Mouse (Mus musculus) urinary bladder, postnatal 4 days (tissue): ENCODE measurements around the gene Col24a1.

ENCODE experiments used
- DNase-seq, 2 experiments: peaks; one replicate each; pipeline ENCODE4 v3.0.0; 2021 to 2022; ENCODE audit warnings: low spot score in 2 of 2

Gene Col24a1

DNA sequence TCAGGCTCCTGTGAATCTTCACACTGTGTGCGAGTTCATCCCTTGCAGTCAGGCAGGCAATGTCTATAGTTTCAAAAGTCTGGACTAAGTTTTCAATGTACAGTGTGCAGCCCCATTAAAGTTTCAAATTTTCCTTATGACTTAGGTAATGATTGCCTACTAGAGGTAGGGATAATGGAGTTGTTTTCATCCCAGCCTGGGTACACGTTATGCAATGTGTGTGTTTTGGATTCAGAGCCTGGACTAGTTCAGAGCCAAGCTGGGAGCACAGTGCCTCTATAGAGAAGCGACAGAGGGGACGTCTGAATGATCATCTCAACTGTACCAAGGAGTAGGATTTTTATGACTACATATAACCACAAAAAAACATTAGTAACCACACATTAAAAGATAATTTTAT, 267.8 kb downstream of the Col24a1 start:
- DNase-seq = no peak

GRCm38 (mm10) chr3:145574468-145574867, 282.2 kb downstream of the Col24a1 start:
- DNase-seq = no peak

DNA sequence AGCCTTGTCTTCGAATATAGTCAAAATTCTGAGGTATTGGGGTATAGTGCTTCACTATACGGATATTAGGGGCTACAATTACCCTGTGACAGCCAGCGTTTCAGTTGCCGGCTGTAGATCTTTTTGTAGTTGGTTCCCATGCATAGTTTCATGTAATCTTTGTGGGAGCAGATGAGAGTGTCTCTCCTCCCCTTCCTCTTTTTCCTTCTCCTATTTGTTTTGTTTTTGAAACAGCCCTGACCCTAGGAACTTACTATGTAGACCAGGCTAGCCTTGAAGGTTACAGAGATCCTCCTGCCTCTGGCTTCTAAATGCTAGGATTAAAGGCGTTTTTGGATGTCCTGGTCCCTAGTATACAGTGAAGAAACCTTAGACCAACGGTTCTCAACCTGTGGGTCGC, 283.1 kb downstream of the Col24a1 start:
- DNase-seq = no peak

- peak; percentile 87 to 95 for DNase-seq
These were observed 283.6 kb downstream of the Col24a1 start, which contains the start of gene Znhit6 for GRCm38 (mm10) chr3:145575743-145576481. Gene Znhit6, plus strand, starts transcription at chr3:145576205.

DNA sequence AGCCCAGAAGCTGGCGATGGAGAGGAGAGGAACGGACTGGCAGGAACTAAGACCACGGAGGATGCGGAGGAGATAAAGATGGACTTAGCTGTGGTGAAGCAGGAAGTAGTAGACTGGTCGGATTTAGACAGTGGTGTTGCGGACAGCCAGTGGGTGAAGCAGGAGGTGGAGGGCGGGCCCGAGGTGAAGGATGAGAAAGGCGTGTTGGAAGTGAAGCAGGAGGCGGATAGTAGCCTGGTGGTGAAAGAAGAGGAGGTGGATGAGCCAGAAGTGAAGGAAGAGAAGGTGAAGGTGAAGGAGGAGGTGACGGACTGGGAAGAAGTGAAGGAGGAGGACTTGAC, 284.2 kb downstream of the Col24a1 start:
- DNase-seq = no peak

DNA sequence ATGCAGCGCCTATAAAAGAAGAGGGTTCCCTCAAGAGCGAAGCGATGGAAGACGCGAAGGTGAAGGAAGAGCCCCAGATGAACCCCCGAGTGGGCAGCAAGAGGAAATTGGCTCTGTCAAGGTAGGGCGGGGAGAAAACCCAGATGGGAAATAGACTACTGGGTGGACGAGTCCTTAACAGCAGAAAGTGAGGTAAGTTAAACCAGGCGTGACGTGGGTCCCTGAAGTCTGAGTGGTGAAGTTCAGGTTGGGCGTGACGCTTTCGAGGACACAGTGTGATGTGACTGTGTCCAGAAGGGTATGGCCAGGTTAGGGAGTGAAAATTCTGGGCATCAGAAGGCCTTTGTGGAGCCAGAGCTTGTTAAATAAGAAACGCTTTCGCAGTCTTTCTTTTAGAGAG, 284.6 kb downstream of the Col24a1 start:
- no peak for DNase-seq

DNA sequence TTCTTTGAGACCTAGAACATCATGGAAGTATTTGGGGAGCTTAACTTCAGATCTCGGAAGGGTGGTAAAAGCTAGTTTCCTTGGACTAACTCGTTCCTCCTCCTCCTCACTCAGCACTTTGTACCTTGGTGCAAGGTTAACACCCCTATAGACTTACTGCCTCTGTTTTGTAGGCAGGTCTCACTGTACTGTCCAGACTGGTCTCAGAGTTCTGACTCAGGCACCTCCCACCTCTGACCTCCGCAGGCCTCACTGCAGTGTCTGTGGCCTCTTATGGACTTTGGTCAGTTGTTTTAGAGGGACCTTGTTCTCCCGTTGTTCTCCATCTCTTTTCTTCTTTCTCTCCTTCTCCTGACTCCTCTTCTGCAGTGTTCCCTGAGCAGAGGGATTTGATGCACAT, 290.8 kb downstream of the Col24a1 start:
- no peak for DNase-seq

DNA sequence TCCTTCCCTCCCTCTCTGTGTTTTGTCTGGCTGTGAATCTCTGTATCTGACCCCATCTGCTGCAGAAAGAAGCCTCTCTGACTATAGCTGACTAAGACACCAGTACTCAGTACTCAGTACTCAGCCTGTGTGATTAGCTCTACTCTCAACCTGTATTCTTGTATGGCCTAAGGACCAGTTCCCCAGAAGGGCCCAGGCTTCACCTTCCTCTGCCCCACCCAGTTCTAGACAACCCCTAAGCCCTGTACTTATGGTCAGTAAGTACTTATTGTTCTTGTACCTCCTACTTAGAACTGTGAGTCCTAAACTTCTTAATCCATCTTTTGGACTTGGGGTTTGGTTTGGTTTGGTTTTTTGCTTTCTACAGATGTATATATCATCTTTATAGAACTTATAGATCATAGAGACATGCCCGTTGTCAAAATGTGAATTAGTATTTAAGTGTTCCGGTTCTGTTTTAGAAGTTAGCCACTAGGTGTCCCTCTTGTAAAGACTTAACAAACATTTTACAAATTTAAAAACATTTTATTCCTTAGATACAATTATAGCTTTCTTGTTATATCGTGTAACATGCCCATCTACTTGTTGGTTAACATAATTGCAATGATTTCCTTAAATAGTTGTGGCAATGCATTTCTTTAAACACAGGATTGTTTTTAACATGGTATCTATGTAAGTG, 291.4 kb downstream of the Col24a1 start:
- no peak for DNase-seq

GRCm38 (mm10) chr3:145590562-145590961, 298.3 kb downstream of the Col24a1 start:
- no peak for DNase-seq

GRCm38 (mm10) chr3:145591841-145592542, 299.7 kb downstream of the Col24a1 start:
- no peak for DNase-seq

DNA sequence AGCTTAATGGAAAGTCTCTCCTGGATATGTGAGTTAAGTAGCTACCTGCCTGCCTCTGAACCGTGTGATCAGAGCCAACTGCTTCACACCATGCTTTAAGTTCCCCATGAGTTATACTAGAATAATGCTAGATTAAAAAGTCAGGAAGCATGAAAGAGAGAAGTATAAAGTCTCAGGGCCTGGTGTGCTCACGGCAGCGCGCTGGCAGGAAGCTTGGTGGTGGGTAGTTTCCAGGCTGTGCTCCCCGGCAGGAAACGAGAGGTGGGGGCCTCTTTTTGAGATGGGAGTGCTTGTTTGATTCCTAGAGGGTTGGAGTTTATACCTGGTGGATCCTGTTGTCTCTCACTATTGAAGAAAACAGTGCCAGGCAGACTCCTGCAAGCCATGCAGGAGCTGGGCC, 303.1 kb downstream of the Col24a1 start:
- DNase-seq = no peak

DNA sequence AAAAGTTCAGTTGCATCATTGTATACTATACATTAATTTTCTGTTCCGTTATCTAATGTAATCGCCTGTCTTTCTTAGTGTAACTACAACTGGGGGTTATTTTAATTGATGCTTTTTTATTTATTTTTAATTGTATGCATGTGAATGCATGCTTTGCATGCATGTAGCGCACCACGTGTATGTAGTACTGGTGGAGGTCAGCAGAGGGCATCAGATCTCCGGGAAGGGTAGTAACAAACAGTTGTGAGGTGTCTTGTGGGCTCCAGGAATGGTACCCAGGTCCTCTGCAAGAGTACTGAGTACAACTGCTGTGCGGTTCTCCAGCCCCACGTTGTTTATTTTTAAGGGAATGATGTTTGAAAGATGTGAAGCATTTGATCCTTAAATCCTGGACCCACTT, 306.8 kb downstream of the Col24a1 start:
- DNase-seq = no peak

- DNase-seq = no peak
These were observed 308.5 kb downstream of the Col24a1 start for GRCm38 (mm10) chr3:145600801-145601200.

DNA sequence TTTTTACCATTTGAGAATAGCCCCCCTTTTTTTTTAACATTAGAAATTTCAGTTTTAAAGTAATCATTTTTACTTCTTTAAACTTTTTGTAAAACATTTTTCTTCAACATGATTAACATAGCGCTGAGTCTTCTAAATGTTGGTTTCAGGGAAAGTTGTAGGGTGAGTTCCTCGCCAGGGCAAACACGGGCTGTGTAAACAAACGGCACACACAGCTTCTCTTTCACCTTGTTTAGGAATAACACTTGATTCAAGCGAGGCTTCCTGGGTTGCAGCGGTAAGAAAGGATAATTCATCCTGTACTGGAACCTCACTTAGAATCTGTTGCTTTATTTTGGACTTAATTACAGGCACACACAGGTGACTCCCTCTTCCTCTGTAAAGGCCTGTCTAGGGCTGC, 309.1 kb downstream of the Col24a1 start:
- DNase-seq = no peak
